Mouse (Mus musculus): Measurements from ENCODE around the gene Sept11. TPM values are rescaled to one million over a fixed set of nuclear protein-coding genes. Genes with fewer than 3 reads are reported as not detected.

Gene Sept11
- total RNA-seq, 2 experiments from 2014 or later = 70.7 to 89.0 TPM

DNA sequence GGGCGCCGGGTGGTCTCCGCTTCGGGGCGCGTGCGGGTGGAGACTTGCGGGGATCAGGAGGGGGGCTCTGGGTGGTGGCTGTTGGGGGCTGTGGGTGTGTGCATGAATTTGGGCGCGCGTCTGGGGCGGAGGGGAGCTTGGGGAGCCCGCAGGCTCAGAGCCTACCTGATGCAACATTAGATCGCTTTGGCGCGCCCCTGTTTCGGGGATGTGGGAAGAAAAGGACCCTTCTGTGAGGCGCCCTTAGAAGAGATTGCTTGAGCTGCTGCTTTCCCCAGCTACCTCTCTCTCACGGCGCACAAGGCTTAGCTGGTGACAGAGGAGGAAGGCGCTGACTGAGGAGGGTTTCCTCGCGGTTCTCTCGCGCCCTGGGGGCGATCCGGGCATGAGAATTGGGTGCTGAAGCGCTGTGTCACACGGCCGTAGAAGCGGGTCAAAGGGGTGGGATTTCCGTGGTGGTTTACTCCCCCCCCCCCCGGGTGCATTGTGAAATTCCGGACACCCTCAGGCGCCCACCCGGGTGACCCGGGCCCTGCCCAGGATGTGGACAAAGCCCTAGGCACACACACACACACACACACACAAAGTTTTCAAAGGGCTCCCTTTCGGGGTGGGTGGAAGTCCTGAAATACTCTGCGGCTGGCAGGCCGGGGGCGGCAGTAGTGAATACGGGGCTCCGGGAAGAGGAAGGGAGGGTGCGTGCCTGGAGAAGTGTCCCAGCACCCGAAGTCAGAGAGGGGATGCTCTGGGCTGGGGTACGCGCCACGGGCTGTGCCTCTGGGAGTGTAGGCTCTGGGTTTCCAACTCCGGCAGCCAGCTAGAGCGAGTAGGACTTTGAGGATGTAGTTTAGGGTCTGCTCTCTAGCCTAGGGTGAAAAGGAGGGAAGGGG lies 646 bp downstream of the Sept11 start:
- ATAC-seq (replicated peaks; ENCODE audit: poor library complexity, severe bottlenecking) = peak; percentile 47

DNA sequence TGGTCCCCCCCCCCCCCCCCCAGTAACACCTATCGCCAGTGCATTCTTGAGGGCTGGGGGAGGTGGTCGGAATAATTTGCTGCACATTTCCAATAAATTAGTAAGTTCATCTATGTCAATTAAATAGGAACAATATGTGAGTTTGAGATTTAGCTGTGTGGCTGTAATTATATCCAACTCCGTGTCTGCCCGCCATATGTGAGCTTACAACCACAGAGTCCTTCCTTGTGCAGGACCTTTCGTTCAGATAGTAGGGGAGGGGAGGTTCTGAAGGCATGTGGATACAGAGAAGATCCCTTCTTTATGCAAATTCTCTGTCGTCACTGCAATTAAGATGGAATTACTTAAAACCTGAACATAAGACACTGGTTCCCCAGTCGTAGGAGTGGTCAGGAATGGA lies 2.1 kb downstream of the Sept11 start:
- ATAC-seq (replicated peaks; ENCODE audit: poor library complexity, severe bottlenecking) = no peak

DNA sequence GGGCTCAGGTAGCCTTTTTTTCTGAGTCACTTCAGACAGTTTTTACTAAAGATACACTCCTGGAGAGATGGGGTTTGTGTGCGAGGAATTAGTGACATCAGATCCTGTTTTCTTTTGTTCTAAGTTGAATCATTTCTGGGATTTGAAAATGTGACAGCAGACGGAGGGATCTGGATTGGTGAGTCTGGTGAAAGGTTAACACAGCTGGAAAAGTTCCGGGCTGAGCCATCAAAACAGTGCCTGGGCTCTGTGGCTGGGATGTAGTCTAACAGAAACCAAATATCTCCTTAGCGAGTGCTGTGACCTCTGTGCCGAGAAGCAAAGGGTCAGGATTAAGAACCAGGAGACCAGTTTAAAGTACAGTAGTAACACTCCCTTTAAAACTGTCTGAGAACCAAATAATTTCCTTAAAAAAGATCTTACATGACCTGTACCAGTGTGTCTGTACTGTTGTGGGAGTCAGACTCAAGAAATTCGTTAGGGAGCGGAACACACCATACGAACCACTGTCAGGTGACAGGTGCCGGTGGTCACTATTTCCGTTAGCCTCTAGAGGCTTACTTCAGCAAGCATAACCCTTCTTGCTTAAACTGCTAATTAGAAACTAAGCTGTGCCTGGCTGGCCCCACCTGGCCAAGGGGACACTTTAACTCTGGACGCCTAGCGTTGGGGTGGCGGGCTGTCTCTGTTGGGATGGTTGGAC lies 4.1 kb downstream of the Sept11 start:
- ATAC-seq (replicated peaks; ENCODE audit: poor library complexity, severe bottlenecking) = no peak

GRCm38 (mm10) chr5:93098219-93098618 lies 5.0 kb downstream of the Sept11 start:
- no peak for ATAC-seq (replicated peaks; ENCODE audit: poor library complexity, severe bottlenecking)

DNA sequence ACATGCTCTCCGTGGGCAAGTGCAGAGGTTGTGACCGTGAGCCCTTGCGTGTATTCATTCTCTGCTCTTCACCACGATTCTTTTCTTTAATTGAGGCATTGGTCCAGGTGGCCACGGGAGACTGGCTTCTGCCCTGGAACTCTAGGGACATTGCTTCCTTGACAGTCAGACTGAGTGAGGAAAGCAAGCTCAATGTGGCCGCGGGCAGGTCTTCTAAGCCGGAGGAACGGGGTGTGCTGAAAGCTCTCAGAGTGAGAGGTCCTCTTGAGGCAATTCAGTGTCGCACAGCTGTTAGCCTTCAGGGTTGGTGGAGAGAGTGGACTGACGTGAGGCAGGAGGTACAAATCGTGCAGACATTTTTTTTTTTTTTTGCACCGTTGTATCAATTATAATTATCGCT lies 5.6 kb downstream of the Sept11 start:
- no peak for ATAC-seq (replicated peaks; ENCODE audit: poor library complexity, severe bottlenecking)

- ATAC-seq (replicated peaks; ENCODE audit: poor library complexity, severe bottlenecking) = no peak
Observed at GRCm38 (mm10) chr5:93100906-93101305, 7.7 kb downstream of the Sept11 start.

- no peak for ATAC-seq (replicated peaks; ENCODE audit: poor library complexity, severe bottlenecking)
Observed at GRCm38 (mm10) chr5:93101371-93101791, 8.1 kb downstream of the Sept11 start.

DNA sequence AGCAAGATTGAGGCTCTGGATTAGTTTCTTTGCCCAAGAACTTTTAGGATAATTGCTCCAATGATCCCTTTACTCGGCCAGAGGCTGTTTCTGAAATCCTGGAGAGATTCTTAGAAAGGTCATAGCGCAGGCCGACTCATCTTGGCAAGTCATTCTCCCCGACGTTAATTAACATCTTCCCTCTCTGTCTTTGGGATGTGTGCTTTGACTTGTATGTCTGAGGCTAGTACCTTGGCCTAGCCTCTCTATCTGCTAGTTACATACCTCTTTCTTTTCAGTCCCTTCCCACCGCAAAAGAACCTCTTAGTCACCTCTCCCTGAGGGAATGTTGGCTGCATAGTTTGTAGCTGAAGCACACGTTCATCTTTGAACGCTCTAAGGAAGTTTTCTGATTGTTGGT lies 10.4 kb downstream of the Sept11 start:
- ATAC-seq (replicated peaks; ENCODE audit: poor library complexity, severe bottlenecking) = no peak

- ATAC-seq (replicated peaks; ENCODE audit: poor library complexity, severe bottlenecking) = no peak
Observed at GRCm38 (mm10) chr5:93104987-93105823, 12.0 kb downstream of the Sept11 start.

DNA sequence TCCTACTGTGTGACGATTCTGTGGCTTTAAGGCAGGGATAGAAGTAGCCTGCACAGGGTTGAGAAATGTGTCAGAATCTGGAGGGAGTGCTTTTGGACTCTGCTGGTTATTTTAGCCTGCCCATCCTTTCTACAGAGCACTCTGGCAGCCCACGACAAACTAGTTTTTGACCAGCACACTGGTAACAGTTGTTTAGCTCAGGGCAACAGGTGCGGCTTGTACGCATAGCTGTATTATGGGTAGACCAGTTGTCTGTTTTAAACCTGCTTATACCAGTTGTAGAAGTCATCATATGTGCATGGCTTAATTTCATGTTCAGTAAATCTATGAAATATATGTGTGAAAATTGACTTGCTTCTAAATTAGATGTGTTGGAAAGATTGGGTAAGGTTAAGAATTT lies 12.8 kb downstream of the Sept11 start:
- ATAC-seq (replicated peaks; ENCODE audit: poor library complexity, severe bottlenecking) = no peak

GRCm38 (mm10) chr5:93108703-93109102 lies 15.5 kb downstream of the Sept11 start:
- ATAC-seq (replicated peaks; ENCODE audit: poor library complexity, severe bottlenecking) = 0 out of 2 replicates have a peak, but pooled peaks have one; percentile 9

DNA sequence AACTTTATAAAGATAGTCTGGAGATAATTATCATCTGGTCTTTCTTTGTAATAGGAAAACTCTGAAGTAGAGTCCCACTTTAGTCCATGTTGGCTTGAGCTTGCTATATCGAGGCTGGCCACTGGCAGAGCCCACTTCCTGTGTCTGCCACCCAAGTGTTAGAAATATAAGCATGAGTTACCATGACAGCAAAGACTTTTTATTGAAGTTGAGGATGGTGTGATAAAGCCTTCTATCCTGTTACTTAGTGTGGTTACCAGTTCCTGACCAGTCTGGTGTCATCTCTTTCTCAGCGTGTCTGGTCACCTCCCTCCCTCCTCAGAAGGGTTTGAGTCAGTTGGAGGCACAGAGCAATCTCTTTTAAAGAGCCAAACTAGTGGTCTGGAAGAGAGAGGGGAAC lies 16.3 kb downstream of the Sept11 start:
- peak; percentile 71 for ATAC-seq (replicated peaks; ENCODE audit: poor library complexity, severe bottlenecking)

DNA sequence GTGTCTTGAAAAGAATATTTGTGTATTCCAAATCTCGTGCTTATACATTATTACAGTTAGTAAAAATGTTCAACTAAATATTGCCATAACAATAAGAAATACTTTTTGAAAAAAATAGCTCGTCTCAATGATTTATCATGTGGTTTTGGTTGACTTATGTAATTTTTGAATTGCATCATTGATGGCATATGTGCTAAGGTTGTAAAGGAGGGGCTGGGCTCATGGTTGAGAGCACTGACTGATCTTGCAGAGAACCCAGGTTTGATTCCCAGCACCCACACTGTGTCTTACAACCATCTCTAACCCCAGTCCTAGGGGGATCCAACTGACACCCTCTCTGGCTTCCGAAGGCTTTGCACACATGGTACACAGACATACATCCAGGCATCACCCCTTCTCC lies 19.1 kb downstream of the Sept11 start:
- ATAC-seq (replicated peaks; ENCODE audit: poor library complexity, severe bottlenecking) = peak; percentile 52

DNA sequence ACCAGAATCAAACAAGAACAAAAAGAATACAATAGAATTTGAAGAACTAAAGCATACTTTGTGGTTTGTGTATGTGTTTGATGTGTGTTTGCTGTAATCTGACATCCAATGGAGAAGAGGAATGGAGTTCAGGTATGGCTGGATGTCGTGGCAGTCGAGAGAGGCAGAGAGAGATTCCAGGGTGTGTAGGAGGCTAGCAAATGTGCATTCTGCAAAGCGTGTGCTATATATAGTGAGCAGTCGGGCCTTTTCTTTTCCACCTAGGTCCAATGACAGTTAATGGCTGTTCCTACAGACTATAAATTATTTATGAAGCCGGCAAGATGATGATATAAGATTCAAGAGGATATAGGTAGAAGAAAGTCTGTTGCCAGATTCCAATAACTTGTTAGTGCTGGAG lies 20.3 kb downstream of the Sept11 start:
- no peak for ATAC-seq (replicated peaks; ENCODE audit: poor library complexity, severe bottlenecking)

- no peak for ATAC-seq (replicated peaks; ENCODE audit: poor library complexity, severe bottlenecking)
Observed at GRCm38 (mm10) chr5:93114515-93114914, 21.3 kb downstream of the Sept11 start.

DNA sequence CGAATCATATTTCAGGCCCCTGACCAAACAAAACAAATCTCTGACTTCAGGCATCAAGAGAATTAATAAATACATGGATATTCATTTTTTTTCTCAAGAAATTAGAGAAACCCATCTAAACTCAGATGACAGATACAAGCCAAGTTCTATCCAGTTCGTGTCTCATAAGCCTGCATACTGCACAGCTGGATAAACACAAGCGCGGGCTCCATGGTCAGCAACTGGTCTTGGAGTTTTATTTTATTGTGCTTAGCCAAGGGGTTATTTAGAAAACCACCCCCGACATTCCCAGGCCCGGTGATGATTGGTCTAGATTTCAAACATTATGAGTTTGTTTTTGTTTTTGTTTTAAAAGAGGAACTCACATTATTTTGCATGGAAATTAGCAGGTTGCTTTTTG lies 21.8 kb downstream of the Sept11 start:
- no peak for ATAC-seq (replicated peaks; ENCODE audit: poor library complexity, severe bottlenecking)

DNA sequence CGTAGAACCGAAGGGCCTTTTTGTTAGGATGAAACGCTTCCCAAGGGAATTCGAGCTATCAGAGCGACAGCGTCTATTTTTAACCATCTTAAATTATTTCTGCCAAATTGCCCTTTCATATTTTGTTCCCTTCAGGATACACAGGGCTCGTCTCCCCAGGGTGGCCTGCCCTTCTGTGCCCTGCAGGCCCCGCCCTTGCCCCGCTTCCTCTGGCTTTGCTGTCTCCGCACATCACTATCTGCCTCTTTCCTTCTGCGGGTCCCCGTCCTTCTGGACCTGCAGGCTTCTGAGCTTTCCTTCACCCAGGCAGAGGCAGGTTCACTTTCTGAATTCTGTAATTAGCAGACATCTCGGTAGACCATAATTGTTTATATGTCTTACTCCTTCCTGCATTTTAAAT lies 22.6 kb downstream of the Sept11 start:
- no peak for ATAC-seq (replicated peaks; ENCODE audit: poor library complexity, severe bottlenecking)

DNA sequence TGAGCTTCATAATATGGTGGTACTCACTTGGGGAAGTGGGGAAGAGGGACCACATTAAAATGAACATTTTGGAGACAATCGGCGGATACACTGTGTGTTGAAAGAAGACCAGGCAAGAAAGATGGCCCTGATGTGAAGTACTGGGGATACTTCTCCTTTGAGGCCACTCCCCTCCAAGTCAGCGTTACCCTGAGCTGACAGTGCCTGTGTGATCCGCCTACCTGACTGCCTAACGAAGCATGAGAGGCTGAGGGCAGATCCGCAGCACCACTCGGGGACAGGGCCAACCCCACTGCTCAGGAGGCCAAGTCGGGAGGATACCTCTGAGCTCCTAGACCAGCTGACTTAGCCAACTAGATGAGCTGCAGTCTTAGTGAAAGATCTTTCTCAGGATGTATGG lies 24.4 kb downstream of the Sept11 start:
- peak; percentile 93 for ATAC-seq (replicated peaks; ENCODE audit: poor library complexity, severe bottlenecking)

GRCm38 (mm10) chr5:93121660-93122059 lies 28.4 kb downstream of the Sept11 start:
- ATAC-seq (replicated peaks; ENCODE audit: poor library complexity, severe bottlenecking) = no peak

GRCm38 (mm10) chr5:93124031-93124826 lies 31.0 kb downstream of the Sept11 start:
- no peak for ATAC-seq (replicated peaks; ENCODE audit: poor library complexity, severe bottlenecking)

Data from granulocyte monocyte progenitor cell, adult 5-6 weeks (primary cell).